Mouse (Mus musculus) limb, embryonic 10.5 days (tissue): Measurements from ENCODE around the gene Capzb. TPM values are rescaled to one million over a fixed set of nuclear protein-coding genes. Genes with fewer than 3 reads are reported as not detected.

Experiments
- DNase-seq: peaks from one replicate; pipeline ENCODE4 v3.0.0-alpha.2; 2017; ENCODE audit warnings: low spot score
- H3K27ac ChIP-seq: fragments of 300-500 bp; sonication (generic); 2 replicates; pipeline ENCODE4 v1.5.1; 2016; ENCODE audit warnings: mild to moderate bottlenecking
- H3K27me3 ChIP-seq: fragments of 300-500 bp; sonication (generic); 2 replicates; pipeline ENCODE4 v1.6.1; 2016; ENCODE audit warnings: low read depth, mild to moderate bottlenecking; ENCODE audit not compliant: poor library complexity, severe bottlenecking
- H3K36me3 ChIP-seq: fragments of 300-500 bp; sonication (generic); 2 replicates; pipeline ENCODE4 v1.6.1; 2016; ENCODE audit warnings: mild to moderate bottlenecking, moderate library complexity
- H3K4me1 ChIP-seq: fragments of 300-500 bp; sonication (generic); 2 replicates; pipeline ENCODE4 v1.6.1; 2016
- H3K4me3 ChIP-seq: fragments of 300-500 bp; sonication (generic); 2 replicates; pipeline ENCODE4 v1.5.1; 2016; ENCODE audit warnings: mild to moderate bottlenecking, moderate library complexity
- H3K9me3 ChIP-seq: fragments of 300-500 bp; sonication (generic); replicated peaks from 2 replicates; pipeline ENCODE4 v1.6.1; 2016; ENCODE audit warnings: mild to moderate bottlenecking
- WGBS: fragments of 180-500 bp; shearing (Covaris S2); methylation state at CpG from one replicate; pipeline ENCODE4 v1.1.7; 2016; 5-methylcytosine and 5-hydroxymethylcytosine counted together
- polyA plus RNA-seq: library from polyadenylated mRNA; unstranded; fragments of >200 nt; fragmentation: Nextera tagmentation; extraction: Ambion mirVana; gene quantifications from 2 replicates; pipeline ENCODE4 v1.2.1, GENCODE M21; 2016

Capzb gene
- polyA plus RNA-seq, 1 experiment from 2014 or later = 390 TPM

DNA sequence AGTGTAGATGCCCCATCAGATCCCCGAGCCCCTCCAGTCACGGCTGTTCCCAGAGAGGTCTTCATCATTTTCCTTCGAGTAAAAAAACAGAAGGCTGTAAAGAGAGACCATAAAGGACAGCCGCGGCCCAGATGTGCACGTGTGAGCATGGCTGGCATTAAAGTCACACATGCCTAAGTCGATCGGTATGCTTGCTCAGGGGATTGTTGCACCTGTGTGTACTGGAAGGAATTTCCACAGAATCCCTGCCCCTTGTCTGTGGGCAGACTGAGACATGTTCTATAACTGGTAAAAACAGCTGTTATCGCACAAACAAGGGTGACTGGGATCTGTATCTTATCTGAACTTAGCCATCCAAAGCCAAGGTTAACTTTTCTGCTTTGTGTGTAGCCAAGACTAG, 78.9 kb downstream of the Capzb start:
- 78% methylated on average over 9 of the region's 9 CpGs for WGBS
- Histone ChIP-seq H3K4me1 (peaks cover 73% of the 10 kb centered on the region), H3K27me3 (no peaks in the 10 kb centered on the region), H3K9me3 (no peaks in the 10 kb centered on the region), H3K4me3 (no peak overlapping the region), H3K36me3 (peaks cover 73% of the 10 kb centered on the region), H3K27ac (peak overlapping the region; percentile 63; the same call in 1 of the 2 replicates)
- DNase-seq = no peak

- H3K4me1 ChIP-seq = peaks cover 64% of the 10 kb centered on the region
- peaks cover 72% of the 10 kb centered on the region for H3K36me3 ChIP-seq
- DNase-seq = no peak
- H3K4me3 ChIP-seq = no peak overlapping the region
- WGBS = 91% methylated on average over 10 of the region's 10 CpGs
- peak overlapping the region; percentile 28; the same call in 1 of the 2 replicates for H3K27ac ChIP-seq
- no peaks in the 10 kb centered on the region for H3K27me3 ChIP-seq
- H3K9me3 ChIP-seq = no peaks in the 10 kb centered on the region
These were observed 80.4 kb downstream of the Capzb start for GRCm38 (mm10) chr4:139272951-139273680.

GRCm38 (mm10) chr4:139274573-139274972, 81.9 kb downstream of the Capzb start:
- no peak for DNase-seq
- H3K9me3 ChIP-seq = no peaks in the 10 kb centered on the region
- H3K36me3 ChIP-seq = peaks cover 61% of the 10 kb centered on the region
- H3K4me3 ChIP-seq = no peak overlapping the region
- no peak overlapping the region; the same call in 1 of the 2 replicates for H3K27ac ChIP-seq
- no peaks in the 10 kb centered on the region for H3K27me3 ChIP-seq
- 94% methylated on average over 7 of the region's 7 CpGs for WGBS
- peaks cover 49% of the 10 kb centered on the region for H3K4me1 ChIP-seq

- DNase-seq = no peak
- 0 out of 2 replicates have a peak overlapping the region, but pooled peaks have one; percentile 7 for H3K27ac ChIP-seq
- H3K4me3 ChIP-seq = no peak overlapping the region
- WGBS = 88% methylated on average over 7 of the region's 7 CpGs
- H3K9me3 ChIP-seq = no peaks in the 10 kb centered on the region
- no peaks in the 10 kb centered on the region for H3K27me3 ChIP-seq
- peaks cover 37% of the 10 kb centered on the region for H3K4me1 ChIP-seq
- peaks cover 70% of the 10 kb centered on the region for H3K36me3 ChIP-seq
These were observed 83.7 kb downstream of the Capzb start for GRCm38 (mm10) chr4:139276411-139276810.

- Histone ChIP-seq H3K27me3 (no peaks in the 10 kb centered on the region), H3K27ac (no peak overlapping the region), H3K9me3 (no peaks in the 10 kb centered on the region), H3K36me3 (peaks cover 71% of the 10 kb centered on the region), H3K4me3 (no peak overlapping the region), H3K4me1 (peaks cover 54% of the 10 kb centered on the region)
- no peak for DNase-seq
- 96% methylated on average over 12 of the region's 12 CpGs for WGBS
These were observed 87.8 kb downstream of the Capzb start for GRCm38 (mm10) chr4:139280530-139280929.

- H3K4me3 ChIP-seq = no peak overlapping the region
- H3K36me3 ChIP-seq = peaks cover 78% of the 10 kb centered on the region
- no peaks in the 10 kb centered on the region for H3K27me3 ChIP-seq
- peaks cover 56% of the 10 kb centered on the region for H3K4me1 ChIP-seq
- H3K27ac ChIP-seq = peak overlapping the region; percentile 47; the same call in 1 of the 2 replicates
- DNase-seq = no peak
- H3K9me3 ChIP-seq = no peaks in the 10 kb centered on the region
- 82% methylated on average over 16 of the region's 16 CpGs for whole genome bisulfite sequencing
These were observed 89.2 kb downstream of the Capzb start for GRCm38 (mm10) chr4:139281791-139282345.

- DNase-seq = no peak
- Histone ChIP-seq H3K9me3 (no peaks in the 10 kb centered on the region), H3K4me1 (peaks cover 61% of the 10 kb centered on the region), H3K27me3 (no peaks in the 10 kb centered on the region), H3K36me3 (peaks cover 82% of the 10 kb centered on the region), H3K27ac (peak overlapping the region; percentile 43; the same call in 1 of the 2 replicates), H3K4me3 (no peak overlapping the region)
- WGBS = 57% methylated on average over 6 of the region's 6 CpGs
These were observed 90.3 kb downstream of the Capzb start for GRCm38 (mm10) chr4:139282955-139283417.

- Histone ChIP-seq H3K4me3 (no peak overlapping the region), H3K9me3 (no peaks in the 10 kb centered on the region), H3K27me3 (no peaks in the 10 kb centered on the region), H3K36me3 (peaks cover 94% of the 10 kb centered on the region), H3K27ac (peak overlapping the region; percentile 71), H3K4me1 (peaks cover 80% of the 10 kb centered on the region)
- 64% methylated on average over 15 of the region's 15 CpGs for WGBS
- DNase-seq = peak; percentile 61
These were observed 92.2 kb downstream of the Capzb start for GRCm38 (mm10) chr4:139284877-139285276.

DNA sequence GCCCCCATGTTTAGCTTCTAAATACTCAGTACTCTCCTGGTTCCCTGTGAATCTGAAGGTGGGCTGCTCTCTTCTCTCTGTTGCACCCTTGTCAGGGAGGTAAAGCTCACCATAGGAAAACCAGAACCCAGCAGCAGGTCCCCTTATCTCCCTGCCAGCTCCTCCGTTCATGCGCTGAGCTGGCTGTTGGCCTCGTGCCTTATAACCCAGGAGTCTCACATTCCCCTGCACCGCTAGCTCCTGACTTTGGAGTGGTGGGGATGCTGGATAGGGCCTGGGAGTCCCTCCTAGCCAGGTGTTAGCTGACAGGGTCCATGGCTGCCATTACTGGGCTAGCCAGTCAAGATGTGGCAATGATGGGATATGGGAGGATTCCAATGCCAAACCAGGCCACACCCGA, 93.5 kb downstream of the Capzb start:
- Histone ChIP-seq H3K4me1 (peaks cover 90% of the 10 kb centered on the region), H3K36me3 (peaks cover 94% of the 10 kb centered on the region), H3K27ac (peak overlapping the region; percentile 54), H3K9me3 (no peaks in the 10 kb centered on the region), H3K4me3 (no peak overlapping the region), H3K27me3 (no peaks in the 10 kb centered on the region)
- 91% methylated on average over 5 of the region's 5 CpGs for WGBS
- no peak for DNase-seq

DNA sequence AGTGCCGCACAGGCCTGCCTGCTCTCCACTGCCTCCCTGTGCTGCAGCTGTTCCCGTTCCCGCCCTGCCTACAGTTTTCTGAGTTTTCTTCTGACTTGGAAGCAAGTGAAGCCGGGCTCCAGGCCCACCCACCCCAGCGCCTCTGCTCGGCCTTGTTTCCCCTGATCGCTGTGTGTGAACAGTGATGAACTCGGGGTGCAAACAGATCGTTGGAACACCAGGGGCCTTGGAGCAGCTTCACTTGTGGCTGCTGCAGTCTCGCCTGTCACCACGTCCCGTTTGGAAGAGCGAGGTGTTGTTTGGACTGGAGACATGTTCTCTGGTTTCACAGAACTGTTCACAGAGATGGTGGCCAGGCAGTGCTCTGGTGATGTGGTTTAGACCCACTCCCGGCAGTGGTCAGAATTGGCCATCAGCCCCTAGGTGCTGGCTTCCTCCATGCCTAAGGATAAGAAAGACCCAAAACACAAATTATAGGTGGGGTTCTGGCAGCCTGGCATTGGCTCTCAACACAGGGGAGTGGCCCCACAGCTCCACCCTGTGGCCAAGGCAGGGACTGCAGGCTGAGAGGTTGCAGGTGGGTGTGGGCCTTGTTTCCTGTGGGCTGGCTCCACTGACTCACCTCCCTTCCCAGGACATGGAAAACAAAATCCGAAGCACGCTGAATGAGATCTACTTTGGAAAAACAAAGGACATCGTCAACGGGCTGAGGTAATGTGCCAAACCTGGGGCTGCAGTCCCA, 94.6 kb downstream of the Capzb start:
- no peaks in the 10 kb centered on the region for H3K27me3 ChIP-seq
- no peak overlapping the region for H3K4me3 ChIP-seq
- no peaks in the 10 kb centered on the region for H3K9me3 ChIP-seq
- peak overlapping the region; percentile 54; the same call in 1 of the 2 replicates for H3K27ac ChIP-seq
- DNase-seq = peak; percentile 91
- H3K36me3 ChIP-seq = peaks cover 93% of the 10 kb centered on the region
- 86% methylated on average over 18 of the region's 18 CpGs for WGBS
- peaks cover 79% of the 10 kb centered on the region for H3K4me1 ChIP-seq

DNA sequence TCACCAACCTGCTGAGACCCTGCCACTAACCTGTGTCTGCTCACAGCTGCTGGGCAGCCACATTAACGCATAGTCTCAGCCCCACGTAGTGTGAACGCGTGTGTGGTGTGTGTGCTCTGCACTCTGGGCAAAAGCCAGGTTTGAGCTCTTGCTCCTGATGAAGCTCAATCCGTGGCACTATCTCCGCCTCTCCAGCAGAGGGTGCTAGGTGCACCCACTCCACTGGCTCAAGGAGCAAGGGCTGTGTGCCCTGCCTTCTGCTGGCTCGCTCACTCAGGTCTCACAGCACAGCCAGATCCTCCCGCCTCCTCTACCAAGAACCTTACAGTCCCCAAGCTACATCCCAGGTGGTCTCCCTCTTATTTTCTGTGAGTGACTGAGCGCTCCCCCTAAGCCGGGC, 96.3 kb downstream of the Capzb start:
- Histone ChIP-seq H3K4me3 (no peak overlapping the region), H3K4me1 (peaks cover 65% of the 10 kb centered on the region), H3K9me3 (no peaks in the 10 kb centered on the region), H3K27me3 (no peaks in the 10 kb centered on the region), H3K27ac (peak overlapping the region; percentile 63), H3K36me3 (peaks cover 81% of the 10 kb centered on the region)
- WGBS = 62% methylated on average over 10 of the region's 10 CpGs
- peak; percentile 69 for DNase-seq

- 88% methylated on average over 16 of the region's 16 CpGs for WGBS
- Histone ChIP-seq H3K36me3 (peaks cover 62% of the 10 kb centered on the region), H3K27ac (no peak overlapping the region), H3K4me3 (no peak overlapping the region), H3K4me1 (peaks cover 47% of the 10 kb centered on the region), H3K9me3 (no peaks in the 10 kb centered on the region), H3K27me3 (no peaks in the 10 kb centered on the region)
- no peak for DNase-seq
These were observed 98.4 kb downstream of the Capzb start for GRCm38 (mm10) chr4:139291099-139291498.

DNA sequence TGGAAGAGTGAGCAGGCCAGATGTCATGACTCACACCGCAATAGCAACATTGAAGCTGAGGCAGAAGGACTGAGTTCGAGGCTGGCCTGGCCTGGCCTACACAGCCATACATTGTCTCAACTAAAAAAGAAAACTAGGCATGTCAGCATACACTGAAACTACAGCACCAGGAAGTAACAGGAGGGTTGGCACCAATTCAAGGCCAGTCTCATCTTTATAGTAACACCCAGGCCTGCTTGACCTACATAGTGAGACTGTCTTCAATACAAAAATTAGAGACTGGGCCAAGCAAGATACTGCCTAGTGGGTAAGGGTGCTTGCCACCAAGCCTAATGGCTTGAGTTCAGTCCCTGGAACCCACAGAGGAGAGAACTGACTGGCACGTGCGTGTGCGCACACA, 99.3 kb downstream of the Capzb start:
- Histone ChIP-seq H3K4me3 (no peak overlapping the region), H3K27me3 (no peaks in the 10 kb centered on the region), H3K4me1 (peaks cover 47% of the 10 kb centered on the region), H3K9me3 (no peaks in the 10 kb centered on the region), H3K27ac (no peak overlapping the region), H3K36me3 (peaks cover 54% of the 10 kb centered on the region)
- DNase-seq = no peak
- 96% methylated on average over 5 of the region's 5 CpGs for WGBS
